Mouse (Mus musculus) spleen, adult 2 months (tissue): Measurements from ENCODE around the gene Prdm1. TPM values are rescaled to one million over a fixed set of nuclear protein-coding genes. Genes with fewer than 3 reads are reported as not detected.

Experiments used
- DNase-seq, 2 experiments: peaks; one replicate each; pipeline versions ENCODE4 v3.0.0 to v3.0.0-alpha.2; 2012 to 2021; ENCODE audit warnings: low spot score in 2 of 2, low read depth in 1 of 2
- H3K27ac ChIP-seq: fragments of 200-500 bp; 2 replicates; pipeline ENCODE4 v1.5.1; 2012; ENCODE audit warnings: low read length, inconsistent platforms; ENCODE audit not compliant: insufficient read depth
- H3K27me3 ChIP-seq: fragments of 200-500 bp; 2 replicates; pipeline ENCODE4 v1.6.1; 2012; ENCODE audit warnings: mild to moderate bottlenecking, moderate library complexity, low read length, inconsistent platforms; ENCODE audit not compliant: control insufficient read depth, insufficient read depth
- H3K36me3 ChIP-seq: fragments of 200-500 bp; 2 replicates; pipeline ENCODE4 v1.6.1; 2012; ENCODE audit warnings: mild to moderate bottlenecking, low read length, inconsistent platforms; ENCODE audit not compliant: control insufficient read depth, insufficient read depth
- H3K4me1 ChIP-seq: fragments of 200-500 bp; 2 replicates; pipeline ENCODE4 v1.6.1; 2011; ENCODE audit warnings: inconsistent platforms; ENCODE audit not compliant: control insufficient read depth, insufficient read depth, insufficient read length
- H3K4me3 ChIP-seq: fragments of 200-500 bp; 2 replicates; pipeline ENCODE4 v1.5.1; 2011; ENCODE audit warnings: mild to moderate bottlenecking, inconsistent platforms; ENCODE audit not compliant: insufficient read depth, insufficient read length; ENCODE audit errors: extremely low read depth
- CTCF ChIP-seq: fragments of 200-500 bp; IDR thresholded peaks from 2 replicates; pipeline ENCODE4 v1.5.1; 2011; ENCODE audit warnings: mild to moderate bottlenecking, inconsistent platforms; ENCODE audit not compliant: insufficient read depth, insufficient read length, insufficient replicate concordance; ENCODE audit errors: extremely low read depth
- POLR2A ChIP-seq: fragments of 200-500 bp; IDR thresholded peaks from 2 replicates; pipeline ENCODE4 v1.6.1; 2011; ENCODE audit warnings: low read depth, low read length, inconsistent platforms
- WGBS: fragments of 180-500 bp; shearing (Covaris S2); methylation state at CpG from one replicate; pipeline ENCODE4 v1.1.7; 2018; 5-methylcytosine and 5-hydroxymethylcytosine counted together
- polyA plus RNA-seq: library from polyadenylated mRNA; depleted of rRNA; stranded (reverse); fragments of >200 nt; gene quantifications from 2 replicates; pipeline ENCODE4 v1.2.3, GENCODE M21; 2012

Gene Prdm1
- polyA plus RNA-seq, 1 experiment: 2.8 TPM

- TF ChIP-seq CTCF: no peak
- no peak for TF ChIP-seq POLR2A
- H3K27ac ChIP-seq: no peak overlapping the region
- H3K27me3 ChIP-seq: no peaks in the 10 kb centered on the region
- 91% methylated on average over 5 of the region's 5 CpGs for WGBS
- H3K4me1 ChIP-seq: no peaks in the 10 kb centered on the region
- DNase-seq: no peak
- H3K36me3 ChIP-seq: no peaks in the 10 kb centered on the region
- no peak overlapping the region for H3K4me3 ChIP-seq
Observed at GRCm38 (mm10) chr10:44464563-44464962, 63.7 kb downstream of the Prdm1 start.

- WGBS: 64% methylated on average over 4 of the region's 4 CpGs
- DNase-seq: no peak
- H3K4me3 ChIP-seq: no peak overlapping the region
- H3K27me3 ChIP-seq: no peaks in the 10 kb centered on the region
- peaks cover 2% of the 10 kb centered on the region; the same call in 1 of the 2 replicates for H3K4me1 ChIP-seq
- H3K36me3 ChIP-seq: no peaks in the 10 kb centered on the region
- no peak for TF ChIP-seq POLR2A
- no peak for TF ChIP-seq CTCF
- H3K27ac ChIP-seq: no peak overlapping the region
Observed at GRCm38 (mm10) chr10:44463856-44464255, 64.4 kb downstream of the Prdm1 start.

GRCm38 (mm10) chr10:44462351-44462750 is 66.0 kb downstream of the Prdm1 start:
- Histone ChIP-seq H3K36me3 (no peaks in the 10 kb centered on the region), H3K4me1 (peaks cover 2% of the 10 kb centered on the region; the same call in 1 of the 2 replicates), H3K27me3 (peaks cover under 1% of the 10 kb centered on the region; the same call in 1 of the 2 replicates), H3K4me3 (no peak overlapping the region), H3K27ac (no peak overlapping the region)
- no peak for TF ChIP-seq CTCF
- TF ChIP-seq POLR2A: no peak
- 85% methylated on average over 8 of the region's 8 CpGs for WGBS
- no peak for DNase-seq

GRCm38 (mm10) chr10:44461063-44461462 is 67.2 kb downstream of the Prdm1 start:
- DNase-seq: no peak
- Histone ChIP-seq H3K4me1 (peaks cover 2% of the 10 kb centered on the region; the same call in 1 of the 2 replicates), H3K36me3 (no peaks in the 10 kb centered on the region), H3K4me3 (no peak overlapping the region), H3K27me3 (peaks cover 1% of the 10 kb centered on the region), H3K27ac (no peak overlapping the region)
- no peak for TF ChIP-seq POLR2A
- no peak for TF ChIP-seq CTCF
- 95% methylated on average over 6 of the region's 6 CpGs for WGBS

- WGBS: 25% methylated on average over 6 of the region's 6 CpGs
- TF ChIP-seq POLR2A (no peak), CTCF (peak; percentile 14; the same call in 1 of the 2 replicates)
- peak in 1 of 2 experiments; percentile 55 for DNase-seq
- Histone ChIP-seq H3K4me3 (no peak overlapping the region), H3K27me3 (peaks cover 1% of the 10 kb centered on the region), H3K36me3 (no peaks in the 10 kb centered on the region), H3K4me1 (peaks cover 2% of the 10 kb centered on the region; the same call in 1 of the 2 replicates), H3K27ac (no peak overlapping the region)
Observed at GRCm38 (mm10) chr10:44460095-44460810, 68.0 kb downstream of the Prdm1 start.

- WGBS: 13% methylated on average over 11 of the region's 11 CpGs
Observed at GRCm38 (mm10) chr10:44459321-44460000, 68.8 kb downstream of the Prdm1 start.

More at GRCm38 (mm10) chr10:44459321-44460000, 68.8 kb downstream of the Prdm1 start:
- Histone ChIP-seq H3K4me3 (no peak overlapping the region), H3K4me1 (peaks cover 2% of the 10 kb centered on the region; the same call in 1 of the 2 replicates), H3K36me3 (no peaks in the 10 kb centered on the region), H3K27ac (no peak overlapping the region), H3K27me3 (peaks cover 1% of the 10 kb centered on the region)
- no peak for TF ChIP-seq CTCF
- TF ChIP-seq POLR2A: no peak
- DNase-seq: no peak
